Mouse (Mus musculus): ENCODE measurements around the gene Magoh. TPM values are rescaled to one million over a fixed set of nuclear protein-coding genes. Genes with fewer than 3 reads are reported as not detected.

Gene Magoh
- total and polyA plus RNA-seq, 3 experiments: 165 to 369 (median 217) TPM

DNA sequence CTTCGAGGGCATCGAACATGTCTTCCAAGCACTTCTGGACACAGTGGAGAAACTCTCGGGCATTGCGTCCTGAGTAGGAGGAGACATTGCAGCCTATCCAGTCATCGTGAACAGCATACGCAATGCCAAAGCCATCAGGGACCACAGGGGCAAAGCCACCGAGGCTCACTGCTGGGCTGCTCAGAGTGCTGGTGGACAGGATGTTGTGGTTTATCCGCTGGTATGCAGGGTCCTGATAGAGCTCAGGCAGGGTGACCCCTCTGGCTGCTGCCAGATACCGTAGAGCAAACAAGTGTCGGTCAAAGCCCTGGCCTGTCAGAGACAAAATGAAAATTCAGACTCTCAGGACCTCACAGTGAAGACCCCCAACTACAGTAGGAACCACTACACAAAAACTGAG, 24.7 kb downstream of the Magoh start:
- Histone ChIP-seq H3K4me3 (replicated peaks in 1 of 3; ENCODE audit: low read depth in 2 of 3, low read length in 2 of 3, poor library complexity in 1 of 3) (no peak overlapping the region), H3K4me2 (ENCODE audit: insufficient read depth, low read depth, poor library complexity, severe bottlenecking) (no peak overlapping the region), H3K4me1 (ENCODE audit: control insufficient read depth in 1 of 2, insufficient read depth in 2 of 2) (0 out of 4 replicates have a peak, but pooled peaks cover 0 to 7% of the 10 kb centered on the region in 2 experiments)

DNA sequence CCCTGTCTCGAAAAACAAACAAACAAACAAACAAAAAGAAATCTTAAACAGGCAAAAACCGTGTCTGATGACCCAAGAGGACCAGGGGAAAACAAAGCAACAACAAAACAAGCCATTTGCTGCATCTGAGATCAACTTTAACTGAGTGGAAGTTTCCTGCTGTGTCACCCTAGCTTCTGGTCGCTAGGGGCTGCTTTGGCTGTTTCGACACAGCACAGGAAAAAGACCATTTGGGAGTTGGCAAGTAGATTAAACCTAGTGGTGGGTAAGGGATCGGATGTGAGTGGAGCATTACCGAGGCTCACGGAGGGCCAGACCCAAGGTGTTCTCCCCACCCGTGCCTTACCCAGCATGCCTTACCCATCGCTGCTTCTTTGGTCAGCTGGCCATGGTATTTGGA, 27.0 kb downstream of the Magoh start:
- dilution Hi-C loops (cut with MboI; ENCODE audit: extremely low pct_ligation_motif_present, extremely low pct_unique_long_range_greater_than_20kb, low sequenced_read_pairs): no loop called here

More for the DNA sequence above, 24.7 kb downstream of the Magoh start:
- Histone ChIP-seq H3K27ac (ENCODE audit: insufficient read depth, low read depth) (no peak overlapping the region), H3K27me3 (replicated peaks) (no peaks in the 10 kb centered on the region), H3K9ac (ENCODE audit: insufficient read depth, low read depth) (no peak overlapping the region), H3K9me3 (replicated peaks; ENCODE audit: low read length) (no peaks in the 10 kb centered on the region), H3K79me2 (replicated peaks; ENCODE audit: control insufficient read depth, extremely low read depth, insufficient read depth, poor library complexity, severe bottlenecking) (no peaks in the 10 kb centered on the region), H3K36me3 (replicated peaks in 1 of 2; ENCODE audit: control insufficient read depth in 1 of 2, insufficient read depth in 1 of 2, low read length in 1 of 2) (peaks cover 17 to 68% of the 10 kb centered on the region in 2 experiments)
- no peak for TF ChIP-seq ZNF384 (IDR thresholded peaks at IDR 0.05; ENCODE audit: low read depth, low read length)
- no peak for TF ChIP-seq KAT2A (IDR thresholded peaks at IDR 0.05; ENCODE audit: insufficient replicate concordance, low read length)
- no peak for TF ChIP-seq MYC (IDR thresholded peaks at IDR 0.05; ENCODE audit: low read depth, low read length)
- no peak for TF ChIP-seq MAFK (IDR thresholded peaks at IDR 0.05; ENCODE audit: insufficient replicate concordance, low read length)
- TF ChIP-seq CHD1 (IDR thresholded peaks at IDR 0.05; ENCODE audit: low read depth, low read length): no peak
- TF ChIP-seq ZMIZ1 (IDR thresholded peaks at IDR 0.05; ENCODE audit: low read depth, low read length): no peak
- TF ChIP-seq ZKSCAN1 (IDR thresholded peaks at IDR 0.05; ENCODE audit: borderline replicate concordance, low read depth, low read length): no peak
- no peak for TF ChIP-seq POLR2A (IDR thresholded peaks at IDR 0.05; ENCODE audit: low read depth, low read length)
- no peak for TF ChIP-seq ETS1 (conservative IDR thresholded peaks at IDR 0.05; ENCODE audit: low read depth, low read length)
- no peak for TF ChIP-seq ZC3H11A (IDR thresholded peaks at IDR 0.05; ENCODE audit: low read depth, low read length)
- in situ Hi-C loops (cut with MboI; ENCODE audit: low pct_ligation_motif_present, low pct_unique_long_range_greater_than_20kb, low sequenced_read_pairs): no loop called here
- dilution Hi-C loops (cut with MboI; ENCODE audit: extremely low pct_ligation_motif_present, extremely low pct_unique_long_range_greater_than_20kb, low sequenced_read_pairs): no loop called here
- no peak for DNase-seq (ENCODE audit: extremely low read depth)

DNA sequence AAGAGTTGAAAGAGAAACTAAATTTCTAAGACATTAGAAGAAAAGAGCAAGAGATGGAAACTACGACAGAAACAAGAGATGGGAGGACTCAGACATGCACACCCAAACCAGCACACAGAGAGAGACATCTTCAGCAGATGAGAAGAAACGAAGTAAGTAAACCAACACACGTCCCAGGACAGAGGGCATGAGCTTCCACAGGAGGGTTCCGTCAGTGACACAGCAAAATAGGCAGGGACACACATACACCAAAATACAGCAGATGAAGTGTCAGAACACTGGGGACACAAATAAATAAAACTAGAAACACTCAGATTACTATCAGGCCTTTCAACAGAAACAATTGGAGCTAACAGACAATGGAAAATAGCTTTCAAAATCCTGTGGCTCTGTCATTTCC, 30.5 kb downstream of the Magoh start:
- in situ Hi-C loops (cut with MboI; ENCODE audit: low pct_ligation_motif_present, low pct_unique_long_range_greater_than_20kb, low sequenced_read_pairs) (no loop called here), dilution Hi-C loops (cut with MboI; ENCODE audit: extremely low pct_ligation_motif_present, extremely low pct_unique_long_range_greater_than_20kb, low sequenced_read_pairs) (no loop called here)
- Histone ChIP-seq H3K4me1 (ENCODE audit: control insufficient read depth in 1 of 2, insufficient read depth in 2 of 2) (no peaks in the 10 kb centered on the region), H3K9me3 (replicated peaks; ENCODE audit: low read length) (no peaks in the 10 kb centered on the region), H3K9ac (ENCODE audit: insufficient read depth, low read depth) (no peak overlapping the region), H3K27ac (ENCODE audit: insufficient read depth, low read depth) (no peak overlapping the region), H3K79me2 (replicated peaks; ENCODE audit: control insufficient read depth, extremely low read depth, insufficient read depth, poor library complexity, severe bottlenecking) (no peaks in the 10 kb centered on the region), H3K4me3 (replicated peaks in 1 of 3; ENCODE audit: low read depth in 2 of 3, low read length in 2 of 3, poor library complexity in 1 of 3) (no peak overlapping the region), H3K36me3 (replicated peaks in 1 of 2; ENCODE audit: control insufficient read depth in 1 of 2, insufficient read depth in 1 of 2, low read length in 1 of 2) (peaks cover 22 to 64% of the 10 kb centered on the region in 2 experiments), H3K4me2 (ENCODE audit: insufficient read depth, low read depth, poor library complexity, severe bottlenecking) (no peak overlapping the region), H3K27me3 (replicated peaks) (no peaks in the 10 kb centered on the region)
- no peak for DNase-seq (ENCODE audit: extremely low read depth)
- TF ChIP-seq EP300 (IDR thresholded peaks at IDR 0.05; ENCODE audit: low read length) (no peak), RCOR1 (conservative IDR thresholded peaks at IDR 0.05; ENCODE audit: low read depth, low read length) (no peak), IRF4 (IDR thresholded peaks at IDR 0.05; ENCODE audit: low read depth, low read length) (no peak), JUND (conservative IDR thresholded peaks at IDR 0.05; ENCODE audit: low read depth, low read length) (no peak), JUN (IDR thresholded peaks at IDR 0.05; ENCODE audit: insufficient read depth, low read depth, low read length) (no peak), SIN3A (IDR thresholded peaks at IDR 0.05; ENCODE audit: low read length) (no peak), ZKSCAN1 (IDR thresholded peaks at IDR 0.05; ENCODE audit: borderline replicate concordance, low read depth, low read length) (no peak), NELFE (IDR thresholded peaks at IDR 0.05; ENCODE audit: low read depth, low read length) (no peak), ZNF384 (IDR thresholded peaks at IDR 0.05; ENCODE audit: low read depth, low read length) (no peak), ELF1 (IDR thresholded peaks at IDR 0.05; ENCODE audit: low read depth, low read length) (no peak), MAZ (IDR thresholded peaks at IDR 0.05; ENCODE audit: low read depth, low read length) (no peak), GABPA (IDR thresholded peaks at IDR 0.05; ENCODE audit: insufficient replicate concordance, low read depth, low read length) (no peak), USF2 (conservative IDR thresholded peaks at IDR 0.05; ENCODE audit: low read depth, low read length) (no peak), ETS1 (conservative IDR thresholded peaks at IDR 0.05; ENCODE audit: low read depth, low read length) (no peak), MEF2A (IDR thresholded peaks at IDR 0.05; ENCODE audit: borderline replicate concordance, low read depth, low read length) (no peak), MXI1 (IDR thresholded peaks at IDR 0.05; ENCODE audit: low read depth, low read length) (no peak)

More for the DNA sequence above, 27.0 kb downstream of the Magoh start:
- Histone ChIP-seq H3K27me3 (replicated peaks) (no peaks in the 10 kb centered on the region), H3K4me3 (replicated peaks in 1 of 3; ENCODE audit: low read depth in 2 of 3, low read length in 2 of 3, poor library complexity in 1 of 3) (no peak overlapping the region), H3K27ac (ENCODE audit: insufficient read depth, low read depth) (no peak overlapping the region), H3K9ac (ENCODE audit: insufficient read depth, low read depth) (no peak overlapping the region), H3K4me2 (ENCODE audit: insufficient read depth, low read depth, poor library complexity, severe bottlenecking) (no peak overlapping the region), H3K79me2 (replicated peaks; ENCODE audit: control insufficient read depth, extremely low read depth, insufficient read depth, poor library complexity, severe bottlenecking) (no peaks in the 10 kb centered on the region), H3K36me3 (replicated peaks in 1 of 2; ENCODE audit: control insufficient read depth in 1 of 2, insufficient read depth in 1 of 2, low read length in 1 of 2) (peaks cover 17 to 66% of the 10 kb centered on the region in 2 experiments), H3K9me3 (replicated peaks; ENCODE audit: low read length) (no peaks in the 10 kb centered on the region), H3K4me1 (ENCODE audit: control insufficient read depth in 1 of 2, insufficient read depth in 2 of 2) (0 out of 4 replicates have a peak, but pooled peaks cover 0 to 7% of the 10 kb centered on the region in 2 experiments)
- DNase-seq (ENCODE audit: extremely low read depth): no peak
- TF ChIP-seq UBTF (IDR thresholded peaks at IDR 0.05; ENCODE audit: low read depth, low read length) (no peak), NRF1 (IDR thresholded peaks at IDR 0.05; ENCODE audit: low read depth, low read length) (no peak), MAFK (IDR thresholded peaks at IDR 0.05; ENCODE audit: insufficient replicate concordance, low read length) (no peak), PAX5 (IDR thresholded peaks at IDR 0.05; ENCODE audit: low read length) (no peak), MXI1 (IDR thresholded peaks at IDR 0.05; ENCODE audit: low read depth, low read length) (no peak), BHLHE40 (IDR thresholded peaks at IDR 0.05; ENCODE audit: low read depth, low read length) (no peak), ZNF384 (IDR thresholded peaks at IDR 0.05; ENCODE audit: low read depth, low read length) (no peak), TBP (conservative IDR thresholded peaks at IDR 0.05; ENCODE audit: low read depth, low read length) (no peak), MAZ (IDR thresholded peaks at IDR 0.05; ENCODE audit: low read depth, low read length) (no peak)
- in situ Hi-C loops (cut with MboI; ENCODE audit: low pct_ligation_motif_present, low pct_unique_long_range_greater_than_20kb, low sequenced_read_pairs): no loop called here
